Mouse (Mus musculus): ENCODE results near the gene Sh2b2.

GRCm38 (mm10) chr5:136245541-136246451, 560 bp downstream of the Sh2b2 start:
- TF ChIP-seq CTCF (conservative IDR thresholded peaks at IDR 0.05; ENCODE audit: low read length) (no peak), POU5F1 (IDR thresholded peaks at IDR 0.05; ENCODE audit: borderline replicate concordance, low read length) (no peak), NANOG (IDR thresholded peaks at IDR 0.05; ENCODE audit: borderline replicate concordance, low read length) (no peak)
